Mouse (Mus musculus): ENCODE measurements around the gene Olfr175-ps1.

The Olfr175-ps1 gene
- long read RNA-seq, experiment 1: 0 reads
- long read RNA-seq, experiment 2: 0 reads

DNA sequence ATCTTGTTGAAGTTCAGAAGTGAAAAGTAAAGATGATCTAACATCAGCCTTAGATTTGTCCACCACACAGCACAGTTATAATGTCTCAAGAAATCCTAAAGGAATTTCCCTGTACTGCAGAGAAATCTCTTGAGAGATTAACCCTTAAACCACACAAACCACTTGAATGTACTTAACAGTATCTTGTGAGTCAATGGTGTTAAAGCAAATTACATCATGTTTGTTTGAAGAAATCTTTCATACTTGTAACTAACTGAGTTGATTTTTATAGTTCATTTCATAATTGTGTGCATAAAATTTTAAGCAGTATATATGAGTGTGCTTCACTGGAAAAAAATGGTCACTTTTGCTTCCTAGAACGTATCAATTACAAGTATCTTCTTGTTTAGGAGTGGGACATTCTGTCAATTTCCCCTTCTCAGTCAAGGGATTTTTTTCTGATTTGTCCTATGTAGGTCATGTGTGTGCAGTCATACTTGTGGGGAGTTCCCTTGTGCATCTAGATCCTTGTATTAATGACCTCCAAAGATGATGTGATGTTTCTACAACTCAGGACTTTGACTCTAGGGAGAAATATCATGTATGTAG is at the start of gene Olfr175-ps1:
Gene Olfr175-ps1 (minus strand): TSS at position 51 of the 588 bp plus-strand sequence.
- intact Hi-C loops (cut with DNase I): no loop called here

- intact Hi-C loops (cut with DNase I): no loop called here
Measured at GRCm38 (mm10) chr16:58874668-58875067, 48.1 kb upstream of the Olfr175-ps1 start, which contains the start of gene Olfr177. Olfr177 (minus strand) TSS chr16:58874768.

GRCm38 (mm10) chr16:58861479-58861878 is 34.9 kb upstream of the Olfr175-ps1 start:
- intact Hi-C loops (cut with DNase I): no loop called here

GRCm38 (mm10) chr16:58860032-58860737 is 33.6 kb upstream of the Olfr175-ps1 start:
- intact Hi-C loops (cut with DNase I): no loop called here

DNA sequence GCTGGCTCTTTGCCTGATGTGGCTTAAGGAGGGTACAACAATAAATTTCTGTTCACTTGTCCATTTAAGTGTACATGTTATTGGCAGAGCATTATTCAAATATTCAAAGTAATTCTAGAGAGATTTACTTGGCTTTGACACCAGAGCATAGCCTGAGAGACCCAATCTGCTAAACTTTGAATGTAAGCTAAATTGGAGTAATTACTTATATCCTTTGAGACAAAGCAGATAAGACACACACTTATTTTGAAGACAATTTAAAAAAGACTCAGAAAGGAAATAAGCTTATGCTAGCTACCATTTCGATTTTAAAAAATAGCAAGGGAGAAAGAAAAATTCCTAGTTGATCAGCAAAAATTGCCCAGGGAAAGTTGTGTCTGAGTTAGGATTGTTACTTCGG is 26.4 kb downstream of the Olfr175-ps1 start, which contains the start of gene Olfr173:
Gene Olfr173 (minus strand): TSS at position 101 of the 400 bp plus-strand sequence.
- intact Hi-C loops (cut with DNase I): no loop called here
